Mouse (Mus musculus) MEL (cell line): ENCODE measurements around the gene Atoh1. TPM values are rescaled to one million over a fixed set of nuclear protein-coding genes. Genes with fewer than 3 reads are reported as not detected.

ENCODE experiments used
- DNase-seq: peaks from one replicate; pipeline ENCODE4 v3.0.0; 2011; ENCODE audit warnings: low read depth, low spot score
- H3K27ac ChIP-seq: 2 replicates; pipeline ENCODE4 v1.5.1; 2012; ENCODE audit warnings: low read depth, mild to moderate bottlenecking, control low read depth, low read length, moderate library complexity; ENCODE audit not compliant: control insufficient read depth
- H3K27me3 ChIP-seq, 2 experiments: fragments of 150-350 bp in 1 of 2; sonication (generic) in 1 of 2; 2 replicates each; pipeline ENCODE4 v1.6.1; 2012; ENCODE audit warnings: low read length in 2 of 2, mild to moderate bottlenecking in 2 of 2, improper control_type of control experiment in 1 of 2, moderate library complexity in 1 of 2; ENCODE audit not compliant: insufficient read depth in 2 of 2, control insufficient read depth in 1 of 2
- H3K36me3 ChIP-seq, 2 experiments: 2 replicates each; pipeline ENCODE4 v1.6.1; 2012 to 2014; ENCODE audit warnings: low read length in 2 of 2, improper control_type of control experiment in 1 of 2, inconsistent platforms in 1 of 2, mild to moderate bottlenecking in 1 of 2; ENCODE audit not compliant: insufficient read depth in 2 of 2, control insufficient read depth in 1 of 2
- H3K4me1 ChIP-seq, 2 experiments: fragments of 150-350 bp in 1 of 2; sonication (generic) in 1 of 2; 2 replicates each; pipeline ENCODE4 v1.6.1; 2012; ENCODE audit warnings: low read length in 2 of 2, improper control_type of control experiment in 1 of 2, mild to moderate bottlenecking in 1 of 2; ENCODE audit not compliant: insufficient read depth in 2 of 2, control insufficient read depth in 1 of 2
- H3K4me3 ChIP-seq, 2 experiments: fragments of 150-350 bp in 1 of 2; sonication (generic) in 1 of 2; 2 replicates each; pipeline ENCODE4 v1.5.1; 2012; ENCODE audit warnings: low read depth in 2 of 2, low read length in 2 of 2, mild to moderate bottlenecking in 2 of 2, moderate library complexity in 2 of 2, control low read depth in 1 of 2, improper control_type of control experiment in 1 of 2; ENCODE audit not compliant: control insufficient read depth in 1 of 2, insufficient read depth in 1 of 2
- H3K79me2 ChIP-seq: 2 replicates; pipeline ENCODE4 v1.6.1; 2012; ENCODE audit warnings: mild to moderate bottlenecking, low read length, moderate library complexity; ENCODE audit not compliant: control insufficient read depth, poor library complexity, insufficient read depth
- H3K9ac ChIP-seq: 2 replicates; pipeline ENCODE4 v1.6.1; 2012; ENCODE audit warnings: low read depth, mild to moderate bottlenecking, control low read depth, low read length, moderate library complexity; ENCODE audit not compliant: control insufficient read depth, poor library complexity, severe bottlenecking
- H3K9me3 ChIP-seq: fragments of 150-350 bp; sonication (generic); replicated peaks from 2 replicates; pipeline ENCODE4 v1.6.1; 2012; ENCODE audit warnings: mild to moderate bottlenecking, low read length, improper control_type of control experiment, moderate library complexity; ENCODE audit not compliant: insufficient read depth
- E2F4 ChIP-seq: IDR thresholded peaks from 2 replicates; pipeline ENCODE4 v1.6.1; 2011; ENCODE audit warnings: low read depth, low read length, improper control_type of control experiment, borderline replicate concordance
- EP300 ChIP-seq, 2 experiments: IDR thresholded peaks; 2 replicates each; pipeline ENCODE4 v1.6.1; 2011; ENCODE audit warnings: improper control_type of control experiment in 2 of 2, low read length in 2 of 2, low read depth in 1 of 2, mild to moderate bottlenecking in 1 of 2
- ETS1 ChIP-seq: IDR thresholded peaks from 2 replicates; pipeline ENCODE4 v1.6.1; 2012; ENCODE audit warnings: low read depth, mild to moderate bottlenecking, inconsistent platforms, low read length, improper control_type of control experiment, moderate library complexity
- GABPA ChIP-seq: IDR thresholded peaks from 2 replicates; pipeline ENCODE4 v1.6.1; 2012; ENCODE audit warnings: low read depth, mild to moderate bottlenecking, inconsistent platforms, low read length, improper control_type of control experiment, moderate library complexity
- MAFK ChIP-seq: IDR thresholded peaks from 2 replicates; pipeline ENCODE4 v1.6.1; 2011; ENCODE audit warnings: low read depth, mild to moderate bottlenecking, low read length, improper control_type of control experiment, borderline replicate concordance
- MAX ChIP-seq: IDR thresholded peaks from 2 replicates; pipeline ENCODE4 v1.6.1; 2011; ENCODE audit warnings: low read length, improper control_type of control experiment
- MYB ChIP-seq: IDR thresholded peaks from 2 replicates; pipeline ENCODE4 v1.6.1; 2011; ENCODE audit warnings: mild to moderate bottlenecking, low read depth, low read length, improper control_type of control experiment
- NRF1 ChIP-seq: IDR thresholded peaks from 2 replicates; pipeline ENCODE4 v1.6.1; 2014; ENCODE audit warnings: low read depth, mild to moderate bottlenecking, inconsistent platforms, low read length, improper control_type of control experiment, moderate library complexity; ENCODE audit not compliant: poor library complexity, insufficient read depth, severe bottlenecking
- POLR2AphosphoS5 ChIP-seq: IDR thresholded peaks from 2 replicates; pipeline ENCODE4 v1.6.1; 2012; ENCODE audit warnings: low read depth, borderline replicate concordance, mild to moderate bottlenecking, inconsistent platforms, low read length, moderate library complexity, mixed read lengths
- TBP ChIP-seq: IDR thresholded peaks from 2 replicates; pipeline ENCODE4 v1.8.0; 2011; ENCODE audit warnings: low read depth, low read length, improper control_type of control experiment
- UBTF ChIP-seq: IDR thresholded peaks from 2 replicates; pipeline ENCODE4 v1.6.1; 2012; ENCODE audit warnings: low read depth, mild to moderate bottlenecking, inconsistent platforms, low read length, improper control_type of control experiment, moderate library complexity, borderline replicate concordance; ENCODE audit not compliant: insufficient read depth
- ZC3H11A ChIP-seq: IDR thresholded peaks from 2 replicates; pipeline ENCODE4 v1.6.1; 2012; ENCODE audit warnings: low read depth, mild to moderate bottlenecking, inconsistent platforms, low read length, improper control_type of control experiment
- ZKSCAN1 ChIP-seq: IDR thresholded peaks from 2 replicates; pipeline ENCODE4 v1.6.1; 2012; ENCODE audit warnings: low read depth, mild to moderate bottlenecking, inconsistent platforms, low read length, improper control_type of control experiment, moderate library complexity
- polyA plus RNA-seq, 2 experiments: library from polyadenylated mRNA; stranded (reverse) in 1 of 2; unstranded in 1 of 2; fragments of >175 nt in 1 of 2; fragments of >200 nt in 1 of 2; gene quantifications; 2 replicates each; pipeline versions ENCODE4 v1.2.1 to v1.2.4; 2012; ENCODE audit warnings: low replicate concordance in 2 of 2, low read depth in 1 of 2; ENCODE audit not compliant: insufficient read length in 2 of 2, insufficient read depth in 1 of 2, missing spikeins in 1 of 2
- total RNA-seq: library from RNA; depleted of rRNA; stranded (reverse); fragments of 300-350 nt; gene quantifications from 2 replicates; pipeline ENCODE4 v1.2.3, GENCODE M21; 2012

Gene Atoh1
- total and polyA plus RNA-seq, 3 experiments, result not detected

DNA sequence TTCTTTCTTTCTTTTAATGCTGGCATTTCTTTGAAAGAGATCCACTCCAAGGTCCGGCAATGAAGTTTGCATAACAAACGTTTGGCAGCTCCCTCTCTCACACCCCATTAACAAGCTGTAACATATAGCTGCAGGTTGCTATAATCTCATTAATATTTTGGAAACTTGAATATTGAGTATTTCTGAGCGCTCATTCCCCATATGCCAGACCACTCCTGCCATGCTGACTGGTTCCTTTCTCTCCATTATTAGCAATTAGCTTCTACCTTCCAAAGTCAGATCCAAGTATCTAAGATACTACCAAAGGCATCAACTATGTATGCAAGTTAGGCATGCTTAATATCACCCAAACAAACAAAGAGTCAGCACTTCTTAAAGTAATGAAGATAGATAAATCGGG, 4.4 kb downstream of the Atoh1 start:
- H3K4me1 ChIP-seq, result no peaks in the 10 kb centered on the region
- no peaks in the 10 kb centered on the region for H3K36me3 ChIP-seq
- no peak for TF ChIP-seq POLR2AphosphoS5
- no peak for TF ChIP-seq EP300 (IDR thresholded peaks at IDR 0.05; ENCODE audit: low read depth in 1 of 2, low read length in 2 of 2)
- no peak for TF ChIP-seq GABPA
- no peak for TF ChIP-seq ZC3H11A
- TF ChIP-seq UBTF, result no peak
- no peak for TF ChIP-seq E2F4
- no peak for TF ChIP-seq TBP
- H3K4me3 ChIP-seq, result no peak overlapping the region
- DNase-seq, result no peak
- no peaks in the 10 kb centered on the region for H3K79me2 ChIP-seq
- H3K9ac ChIP-seq, result no peak overlapping the region
- no peaks in the 10 kb centered on the region for H3K27me3 ChIP-seq
- H3K9me3 ChIP-seq, result no peaks in the 10 kb centered on the region
- H3K27ac ChIP-seq, result no peak overlapping the region

DNA sequence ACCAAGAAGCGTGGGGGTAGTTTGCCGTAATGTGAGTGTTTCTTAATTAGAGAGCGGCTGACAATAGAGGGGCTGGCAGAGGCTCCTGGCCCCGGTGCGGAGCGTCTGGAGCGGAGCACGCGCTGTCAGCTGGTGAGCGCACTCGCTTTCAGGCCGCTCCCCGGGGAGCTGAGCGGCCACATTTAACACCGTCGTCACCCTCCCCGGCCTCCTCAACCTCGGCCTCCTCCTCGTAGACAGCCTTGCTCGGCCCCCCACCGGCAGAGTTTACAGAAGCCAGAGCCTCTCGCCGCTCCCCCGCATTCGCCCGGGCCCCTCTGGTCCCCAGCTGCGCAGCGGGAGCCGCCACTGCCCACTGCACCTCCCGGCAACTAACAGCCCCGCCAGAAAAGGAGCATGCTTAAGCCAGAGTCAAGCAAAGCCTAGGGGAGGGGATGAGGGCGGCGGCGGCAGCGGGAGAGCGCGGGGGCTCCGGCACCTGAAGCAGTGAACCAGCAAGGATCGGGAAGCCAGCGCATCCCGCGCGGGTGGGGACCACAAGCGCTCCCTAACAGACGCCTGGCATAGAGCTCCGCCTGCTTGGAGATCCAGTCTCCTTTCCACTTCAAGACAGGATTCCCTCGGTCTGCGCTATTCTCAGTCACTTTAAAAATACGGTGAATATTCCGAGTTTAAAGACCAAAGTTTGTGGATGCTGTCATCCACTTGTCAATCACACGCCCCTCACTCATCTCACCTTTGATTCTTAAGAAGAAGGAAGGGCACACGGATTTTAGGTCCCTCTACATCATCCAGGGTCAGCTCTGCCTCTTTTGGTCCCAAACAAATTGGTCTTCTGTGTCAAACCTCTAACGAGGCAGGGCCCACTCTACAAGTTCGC, 5.8 kb downstream of the Atoh1 start:
- no peak overlapping the region for H3K4me3 ChIP-seq
- no peaks in the 10 kb centered on the region for H3K79me2 ChIP-seq
- TF ChIP-seq EP300 (IDR thresholded peaks at IDR 0.05; ENCODE audit: low read depth in 1 of 2, low read length in 2 of 2) (no peak), MAFK (no peak), ZKSCAN1 (no peak), ZC3H11A (no peak), ETS1 (no peak), E2F4 (no peak), MYB (no peak), MAX (no peak), TBP (no peak)
- H3K4me1 ChIP-seq, result no peaks in the 10 kb centered on the region
- no peak overlapping the region for H3K27ac ChIP-seq
- no peaks in the 10 kb centered on the region for H3K27me3 ChIP-seq
- no peaks in the 10 kb centered on the region for H3K36me3 ChIP-seq
- no peak overlapping the region for H3K9ac ChIP-seq
- no peak for DNase-seq
- H3K9me3 ChIP-seq, result no peaks in the 10 kb centered on the region

GRCm38 (mm10) chr6:64736317-64736716, 7.4 kb downstream of the Atoh1 start:
- no peak overlapping the region for H3K27ac ChIP-seq
- H3K79me2 ChIP-seq, result no peaks in the 10 kb centered on the region
- no peaks in the 10 kb centered on the region for H3K36me3 ChIP-seq
- H3K27me3 ChIP-seq, result no peaks in the 10 kb centered on the region
- DNase-seq, result no peak
- H3K4me3 ChIP-seq, result no peak overlapping the region
- no peaks in the 10 kb centered on the region for H3K9me3 ChIP-seq
- no peak for TF ChIP-seq NRF1
- no peaks in the 10 kb centered on the region for H3K4me1 ChIP-seq
- no peak overlapping the region for H3K9ac ChIP-seq
